Comparison of ENCODE assay signal across 10 mouse cellular contexts in the genomic region with DNA sequence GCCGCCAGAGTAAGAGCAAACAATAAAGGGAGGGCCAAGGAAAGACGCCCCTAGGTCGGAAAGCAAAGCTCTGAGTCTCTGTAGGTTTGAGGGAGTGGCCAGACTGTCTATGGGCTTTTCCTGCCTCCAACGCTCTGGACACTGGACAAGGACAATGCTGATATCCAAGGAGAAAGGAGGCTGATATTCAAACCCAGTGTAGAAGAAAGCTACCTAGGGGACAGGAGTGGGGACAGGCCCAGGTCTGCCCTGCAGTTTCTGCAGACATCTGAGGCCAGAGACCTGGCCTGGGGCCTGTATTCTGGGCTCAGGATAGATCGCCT. TPM values are rescaled to one million over a fixed set of nuclear protein-coding genes. Genes with fewer than 3 reads are reported as not detected.
DNase-seq lines count a peak whose midpoint lies in the region; ATAC-seq and TF ChIP-seq lines count a peak whose summit lies in the region.
"Had no signal": no experiment of that assay in that cellular context is flagged by ENCODE, and none has a peak within 500 bp of the region (broad histone marks: within the 10 kb centered on the region; RNA-seq: fewer than 3 reads in every experiment).

No protein-coding gene starts in this region.

- peak overlapping the region; percentile 60 for H3K27ac ChIP-seq in heart, embryonic 11.5 days (ENCODE audit: low read depth, low read length)
- H3K27ac ChIP-seq in hindbrain, embryonic 12.5 days, result peak overlapping the region; percentile 89
- no peak overlapping the region for H3K27ac ChIP-seq in thymus, adult 2 months (ENCODE audit: control insufficient read depth, insufficient read depth, low read length)

- intact Hi-C loops in heart, postnatal 14 days (cut with DNase I), result loop anchor here (1.0 kb wide), 1 partner anchor 60 kb away; no protein-coding TSS in a partner anchor

- TF ChIP-seq CTCF in E14TG2a.4 (conservative IDR thresholded peaks at IDR 0.05; ENCODE audit: low read length), result no peak
- TF ChIP-seq CTCF in thymus, adult 2 months (IDR thresholded peaks at IDR 0.05; ENCODE audit: borderline replicate concordance, control insufficient read depth, extremely low read depth, insufficient read depth, low read length, poor library complexity), result no peak

- peak overlapping the region; percentile 32 for H3K4me3 ChIP-seq in heart, embryonic 11.5 days (ENCODE audit: low read depth, low read length)
- H3K4me3 ChIP-seq in E14TG2a.4 (replicated peaks; ENCODE audit: low read length), result peak overlapping the region; percentile 55
- H3K4me3 ChIP-seq in hindbrain, embryonic 12.5 days, result peak overlapping the region; percentile 16; the same call in 1 of the 2 replicates
- no peak overlapping the region for H3K4me3 ChIP-seq in thymus, adult 2 months (ENCODE audit: control insufficient read depth, insufficient read depth, low read length)

- H3K36me3 ChIP-seq in heart, embryonic 11.5 days (ENCODE audit: control insufficient read depth, insufficient read depth, low read length), result peaks cover 14% of the 10 kb centered on the region
- H3K36me3 ChIP-seq in E14TG2a.4 (ENCODE audit: insufficient read depth, low read length), result peaks cover 31% of the 10 kb centered on the region
- H3K36me3 ChIP-seq in hindbrain, embryonic 12.5 days, result peaks cover 24% of the 10 kb centered on the region
- peaks cover 18% of the 10 kb centered on the region for H3K36me3 ChIP-seq in thymus, adult 2 months (ENCODE audit: control insufficient read depth, insufficient read depth, low read length)

- no peaks in the 10 kb centered on the region for H3K27me3 ChIP-seq in heart, embryonic 11.5 days (ENCODE audit: control insufficient read depth, insufficient read depth, low read length)
- H3K27me3 ChIP-seq in E14TG2a.4 (ENCODE audit: insufficient read depth, low read length), result peaks cover 13% of the 10 kb centered on the region; the same call in 1 of the 2 replicates
- no peaks in the 10 kb centered on the region for H3K27me3 ChIP-seq in hindbrain, embryonic 12.5 days
- no peaks in the 10 kb centered on the region for H3K27me3 ChIP-seq in thymus, adult 2 months (ENCODE audit: control insufficient read depth, insufficient read depth, low read length)

- no peak for TF ChIP-seq POLR2A in thymus, adult 2 months (IDR thresholded peaks at IDR 0.05; ENCODE audit: control insufficient read depth, extremely low read depth, insufficient read depth, low read length, poor library complexity)

- no peak for DNase-seq in heart, postnatal 14 days
- no peak for DNase-seq in ovary, adult 18-20 months (ENCODE audit: low spot score)
- DNase-seq in frontal cortex, postnatal 10 days (ENCODE audit: low spot score in 2 of 2), result no peak
- DNase-seq in thymus, adult 2 months, result no peak

- H3K9me3 ChIP-seq in heart, embryonic 11.5 days (replicated peaks; ENCODE audit: control insufficient read depth, low read length), result no peaks in the 10 kb centered on the region
- H3K9me3 ChIP-seq in E14TG2a.4 (ENCODE audit: low read length), result no peaks in the 10 kb centered on the region
- no peaks in the 10 kb centered on the region for H3K9me3 ChIP-seq in hindbrain, embryonic 12.5 days (replicated peaks)

- peak overlapping the region; percentile 58; the same call in 1 of the 2 replicates for H3K9ac ChIP-seq in heart, embryonic 11.5 days (ENCODE audit: low read depth, low read length)
- peak overlapping the region; percentile 47; the same call in 1 of the 2 replicates for H3K9ac ChIP-seq in hindbrain, embryonic 12.5 days

- peaks cover 4% of the 10 kb centered on the region for H3K4me1 ChIP-seq in heart, embryonic 11.5 days (ENCODE audit: control insufficient read depth, insufficient read depth, low read length)
- peaks cover 41% of the 10 kb centered on the region for H3K4me1 ChIP-seq in E14TG2a.4 (replicated peaks; ENCODE audit: low read depth, low read length)
- H3K4me1 ChIP-seq in hindbrain, embryonic 12.5 days, result peaks cover 12% of the 10 kb centered on the region
- 0 out of 2 replicates have a peak, but pooled peaks cover 2% of the 10 kb centered on the region for H3K4me1 ChIP-seq in thymus, adult 2 months (replicated peaks; ENCODE audit: control insufficient read depth, insufficient read depth, low read length)

- no peak for ATAC-seq in heart, embryonic 11.5 days (replicated peaks; ENCODE audit: insufficient number of reproducible peaks, low FRiP score, low TSS enrichment)
- no peak; the same call in 1 of the 2 replicates for ATAC-seq in hindbrain, embryonic 12.5 days (ENCODE audit: low FRiP score)
- peak; percentile 28; the same call in 1 of the 2 replicates for ATAC-seq in megakaryocyte, adult 5-6 weeks (ENCODE audit: poor library complexity, severe bottlenecking)

- H3K4me2 ChIP-seq in heart, embryonic 11.5 days, result peak overlapping the region; percentile 66
- peak overlapping the region; percentile 43 for H3K4me2 ChIP-seq in hindbrain, embryonic 12.5 days (replicated peaks)

- WGBS in heart, embryonic 11.5 days (ENCODE audit: insufficient replicate concordance), result 11% methylated on average over 5 of the region's 5 CpGs
- WGBS in hindbrain, embryonic 12.5 days, result 12% methylated on average over 5 of the region's 5 CpGs
- WGBS in thymus, adult 2 months, result 22% methylated on average over 5 of the region's 5 CpGs

RNA-seq across cellular contexts. Expression of gene Srrm3, which starts 11.9 kb away (rescaled TPM):
- polyA plus RNA-seq in heart, embryonic 11.5 days (2014; fragmentation: Nextera tagmentation; extraction: Ambion mirVana), result 0.21 TPM in 1 of 2 replicates, not detected in the other
- total RNA-seq in heart, postnatal 14 days (2021), result under 1 TPM in 1 of 2 experiments, not detected in 1; 0.10 TPM
- polyA plus RNA-seq in hindbrain, embryonic 12.5 days (2016; fragmentation: Nextera tagmentation; extraction: Ambion mirVana), result 63.6 and 63.8 TPM in 2 replicates
- total RNA-seq in megakaryocyte, adult 5-6 weeks (2015), result not detected in 2 replicates
- total RNA-seq in megakaryocyte, adult 5-6 weeks (2017), result not detected in 2 replicates
- 0.06 and 0.28 TPM in 2 replicates for polyA plus RNA-seq in thymus, adult 2 months (2012; rRNA removed)
- polyA plus RNA-seq: C2C12 had no signal

RNA-seq across cellular contexts. Expression of gene Mdh2, which starts 16.5 kb away (rescaled TPM):
- 955 and 984 TPM in 2 replicates for polyA plus RNA-seq in heart, embryonic 11.5 days (2014; fragmentation: Nextera tagmentation; extraction: Ambion mirVana)
- 1,000 to 10,000 TPM; 1,831 to 1,920 TPM for total RNA-seq in heart, postnatal 14 days (2021)
- 530 and 539 TPM in 2 replicates for polyA plus RNA-seq in hindbrain, embryonic 12.5 days (2016; fragmentation: Nextera tagmentation; extraction: Ambion mirVana)
- total RNA-seq in megakaryocyte, adult 5-6 weeks (2015), result 240 and 251 TPM in 2 replicates
- 111 and 129 TPM in 2 replicates for total RNA-seq in megakaryocyte, adult 5-6 weeks (2017)
- polyA plus RNA-seq in thymus, adult 2 months (2012; rRNA removed), result 619 and 638 TPM in 2 replicates

RNA-seq across cellular contexts. Expression of gene Styxl1, which starts 16.6 kb away (rescaled TPM):
- 0.28 and 0.42 TPM in 2 replicates for polyA plus RNA-seq in heart, embryonic 11.5 days (2014; fragmentation: Nextera tagmentation; extraction: Ambion mirVana)
- under 1 TPM in 1 of 2 experiments, not detected in 1; 0.34 TPM for total RNA-seq in heart, postnatal 14 days (2021)
- 0.68 TPM in 1 of 2 replicates, not detected in the other for polyA plus RNA-seq in hindbrain, embryonic 12.5 days (2016; fragmentation: Nextera tagmentation; extraction: Ambion mirVana)
- 0.25 TPM in 1 of 2 replicates, not detected in the other for total RNA-seq in megakaryocyte, adult 5-6 weeks (2015)
- 0.18 TPM in 1 of 2 replicates, not detected in the other for total RNA-seq in megakaryocyte, adult 5-6 weeks (2017)
- polyA plus RNA-seq in thymus, adult 2 months (2012; rRNA removed), result 0.33 and 0.57 TPM in 2 replicates
- total RNA-seq: left cerebral cortex, postnatal 4 days had no signal
- polyA plus RNA-seq: C2C12 had no signal

RNA-seq across cellular contexts. Expression of gene Tmem120a, which starts 50.6 kb away (rescaled TPM):
- polyA plus RNA-seq in heart, embryonic 11.5 days (2014; fragmentation: Nextera tagmentation; extraction: Ambion mirVana), result 31.3 and 34.7 TPM in 2 replicates
- 10 to 100 TPM in 1 of 2 experiments, 1 to 10 TPM in 1; 10.0 to 10.3 TPM for total RNA-seq in heart, postnatal 14 days (2021)
- polyA plus RNA-seq in hindbrain, embryonic 12.5 days (2016; fragmentation: Nextera tagmentation; extraction: Ambion mirVana), result 61.0 and 65.0 TPM in 2 replicates
- total RNA-seq in megakaryocyte, adult 5-6 weeks (2015), result 18.1 and 20.9 TPM in 2 replicates
- 15.1 and 19.1 TPM in 2 replicates for total RNA-seq in megakaryocyte, adult 5-6 weeks (2017)
- 31.0 and 37.7 TPM in 2 replicates for polyA plus RNA-seq in thymus, adult 2 months (2012; rRNA removed)

Comparison
In these comparisons a context has a peak if more than half of its experiments do, and no peak if none do; other contexts are left out.
1. RNA of gene Srrm3, which starts 11.9 kb away (polyA plus RNA-seq): 63.6 to 63.8 TPM in hindbrain, embryonic 12.5 days; 0.06 to 0.28 TPM in thymus, adult 2 months and 0.21 TPM in heart, embryonic 11.5 days; every median in the first group is over 10 times any median in the second.